Mouse (Mus musculus) limb, embryonic 13.5 days (tissue): ENCODE results near the gene Natd1. TPM values are rescaled to one million over a fixed set of nuclear protein-coding genes. Genes with fewer than 3 reads are reported as not detected.

Experiments used
- ATAC-seq: fragments of 200-750 bp; cut with Nextera tagmentation; 2 replicates; pipeline ENCODE4 v1.8.0; 2017; ENCODE audit warnings: low read depth, moderate number of reproducible peaks, moderate TSS enrichment; ENCODE audit not compliant: low FRiP score
- H3K27ac ChIP-seq: fragments of 300-500 bp; sonication (generic); 2 replicates; pipeline ENCODE4 v1.5.1; 2015; ENCODE audit warnings: inconsistent platforms, mild to moderate bottlenecking, moderate library complexity
- H3K27me3 ChIP-seq: fragments of 300-500 bp; sonication (generic); 2 replicates; pipeline ENCODE4 v1.6.1; 2015; ENCODE audit warnings: mild to moderate bottlenecking, inconsistent platforms
- H3K36me3 ChIP-seq: fragments of 300-500 bp; sonication (generic); 2 replicates; pipeline ENCODE4 v1.6.1; 2015; ENCODE audit warnings: inconsistent platforms, mild to moderate bottlenecking, moderate library complexity
- H3K4me1 ChIP-seq: fragments of 300-500 bp; sonication (generic); 2 replicates; pipeline ENCODE4 v1.6.1; 2015; ENCODE audit warnings: inconsistent platforms
- H3K4me2 ChIP-seq: fragments of 300-500 bp; sonication (generic); replicated peaks from 2 replicates; pipeline ENCODE4 v1.6.1; 2015; ENCODE audit warnings: inconsistent platforms, mild to moderate bottlenecking, moderate library complexity
- H3K4me3 ChIP-seq: fragments of 300-500 bp; sonication (generic); 2 replicates; pipeline ENCODE4 v1.5.1; 2015; ENCODE audit warnings: moderate library complexity, mild to moderate bottlenecking, inconsistent platforms
- H3K9ac ChIP-seq: fragments of 300-500 bp; sonication (generic); 2 replicates; pipeline ENCODE4 v1.6.1; 2015; ENCODE audit warnings: mild to moderate bottlenecking, inconsistent platforms
- H3K9me3 ChIP-seq: fragments of 300-500 bp; sonication (generic); 2 replicates; pipeline ENCODE4 v1.6.1; 2016; ENCODE audit warnings: inconsistent platforms
- whole genome bisulfite sequencing: fragments of 180-500 bp; shearing (Covaris S2); methylation state at CpG from one replicate; pipeline ENCODE4 v1.1.7; 2015; 5-methylcytosine and 5-hydroxymethylcytosine counted together
- polyA plus RNA-seq: library from polyadenylated mRNA; unstranded; fragments of >200 nt; fragmentation: Nextera tagmentation; extraction: Ambion mirVana; gene quantifications from 2 replicates; pipeline ENCODE4 v1.2.1, GENCODE M21; 2015

Natd1 gene
- polyA plus RNA-seq, 1 experiment from 2014 or later = 22.3 TPM

DNA sequence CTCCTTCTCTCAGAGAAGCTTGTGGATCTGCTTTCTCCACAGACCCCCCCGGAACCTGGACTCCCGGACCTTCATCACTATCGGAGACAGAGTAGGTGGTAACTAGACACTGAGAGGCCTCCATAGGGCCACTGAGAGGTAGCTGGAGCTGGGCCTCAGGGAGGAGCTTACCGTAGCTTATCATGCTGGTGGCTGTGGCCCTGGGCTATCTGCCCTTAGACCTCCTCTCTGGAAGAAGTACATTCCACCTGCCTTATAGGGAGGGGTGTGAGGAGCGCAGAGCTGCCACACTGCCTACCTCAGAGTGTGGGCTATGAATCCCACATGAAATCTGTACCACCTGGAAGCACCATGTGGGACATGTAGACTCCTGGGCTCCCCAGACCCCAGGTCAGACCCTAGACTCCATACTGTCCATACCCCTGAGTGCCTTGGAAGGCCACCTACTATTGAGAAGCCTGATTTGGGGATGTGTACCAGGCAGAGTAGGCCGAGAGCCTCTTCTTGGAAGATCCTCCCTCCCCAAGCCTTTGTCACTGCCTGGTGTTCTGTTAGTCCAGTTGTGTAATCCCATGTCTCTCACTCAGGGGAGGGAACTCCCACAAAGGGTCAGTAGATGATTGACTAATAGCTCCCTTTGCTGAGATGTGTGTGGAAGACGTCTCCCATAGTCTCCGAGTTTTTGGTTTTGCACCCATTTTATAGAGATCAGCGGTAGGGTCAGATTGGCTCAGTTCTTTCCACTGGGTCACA lies 27.9 kb upstream of the Natd1 start:
- H3K9me3 ChIP-seq = no peaks in the 10 kb centered on the region
- no peak overlapping the region for H3K27ac ChIP-seq
- 91% methylated on average over 9 of the region's 9 CpGs for WGBS
- no peak overlapping the region for H3K4me3 ChIP-seq
- peaks cover 55% of the 10 kb centered on the region for H3K36me3 ChIP-seq
- H3K4me1 ChIP-seq = peaks cover 8% of the 10 kb centered on the region
- no peak for ATAC-seq
- no peaks in the 10 kb centered on the region for H3K27me3 ChIP-seq
- H3K4me2 ChIP-seq = no peak overlapping the region
- no peak overlapping the region for H3K9ac ChIP-seq

DNA sequence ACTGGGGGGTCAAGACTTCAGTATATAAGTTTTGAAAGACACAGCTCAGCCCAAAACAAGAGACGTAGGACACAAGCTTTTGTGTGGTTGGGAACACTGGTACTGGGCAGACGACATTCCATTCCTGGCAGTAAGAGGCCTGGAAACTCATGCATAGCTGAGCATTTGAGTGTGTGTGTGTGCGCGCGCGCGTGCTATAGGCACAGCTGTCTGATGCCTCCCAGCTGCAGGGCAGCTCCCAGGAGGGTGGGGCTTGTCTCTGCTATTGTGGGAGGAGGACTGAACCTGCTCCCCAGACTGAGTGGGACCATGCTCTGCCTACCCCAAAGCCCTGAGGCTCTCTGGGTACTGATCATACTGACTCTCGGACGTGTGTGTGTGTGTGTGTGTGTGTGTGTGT lies 26.8 kb upstream of the Natd1 start:
- Histone ChIP-seq H3K4me3 (no peak overlapping the region), H3K4me2 (no peak overlapping the region), H3K4me1 (peaks cover 8% of the 10 kb centered on the region), H3K27me3 (no peaks in the 10 kb centered on the region), H3K27ac (no peak overlapping the region), H3K9me3 (no peaks in the 10 kb centered on the region), H3K9ac (peak overlapping the region; percentile 13; the same call in 1 of the 2 replicates), H3K36me3 (peaks cover 44% of the 10 kb centered on the region)
- ATAC-seq = peak; percentile 84
- 63% methylated on average over 9 of the region's 9 CpGs for WGBS

DNA sequence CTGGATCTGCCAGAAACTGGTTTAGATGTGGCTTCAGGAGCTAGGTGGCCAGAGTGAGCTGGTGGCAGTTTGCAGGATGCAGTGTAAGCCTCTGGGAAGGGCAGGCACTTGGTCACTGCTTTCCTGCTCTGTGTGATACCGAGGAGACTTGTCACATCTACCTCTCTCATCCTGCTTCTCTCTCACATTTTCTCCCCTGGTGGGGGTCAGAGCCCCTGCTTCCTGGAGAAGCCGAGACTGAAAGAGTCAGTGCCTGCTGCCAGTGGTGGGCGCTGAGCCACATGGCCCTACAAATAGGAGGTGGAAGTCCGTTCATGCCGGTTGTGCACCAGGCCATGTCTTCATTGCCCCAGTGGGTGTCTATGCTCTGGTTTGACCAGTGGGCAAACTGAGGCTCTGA lies 26.0 kb upstream of the Natd1 start:
- Histone ChIP-seq H3K27ac (no peak overlapping the region), H3K4me1 (peaks cover 8% of the 10 kb centered on the region), H3K36me3 (peaks cover 37% of the 10 kb centered on the region), H3K9me3 (no peaks in the 10 kb centered on the region), H3K4me2 (no peak overlapping the region), H3K9ac (peak overlapping the region; percentile 13; the same call in 1 of the 2 replicates), H3K27me3 (no peaks in the 10 kb centered on the region), H3K4me3 (no peak overlapping the region)
- ATAC-seq = no peak
- WGBS = 79% methylated on average over 5 of the region's 5 CpGs

DNA sequence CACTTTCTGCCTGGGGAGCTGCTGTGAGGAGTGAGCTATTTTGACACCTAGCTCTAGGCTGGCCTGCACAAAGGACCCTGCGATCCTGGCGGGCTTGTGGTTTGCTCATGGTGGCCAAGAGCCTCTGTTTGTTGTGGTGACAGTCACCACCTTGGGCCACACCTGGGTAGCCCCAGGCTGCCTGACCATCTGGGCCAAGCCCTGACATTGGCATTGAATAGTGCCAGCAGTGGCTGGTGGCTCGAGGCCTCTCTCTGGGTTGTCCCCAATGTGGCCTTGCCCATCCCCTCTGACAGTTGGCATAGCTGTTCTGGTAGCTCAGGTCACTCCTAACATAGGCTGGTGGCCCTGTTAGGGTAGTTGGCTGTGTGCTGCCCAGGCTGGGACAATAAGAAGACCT lies 24.9 kb upstream of the Natd1 start:
- peaks cover 34% of the 10 kb centered on the region for H3K36me3 ChIP-seq
- H3K27ac ChIP-seq = no peak overlapping the region; the same call in 1 of the 2 replicates
- no peak overlapping the region for H3K4me3 ChIP-seq
- 91% methylated on average over 3 of the region's 3 CpGs for WGBS
- no peak overlapping the region for H3K9ac ChIP-seq
- H3K4me2 ChIP-seq = no peak overlapping the region
- no peaks in the 10 kb centered on the region for H3K9me3 ChIP-seq
- H3K4me1 ChIP-seq = peaks cover 11% of the 10 kb centered on the region
- no peaks in the 10 kb centered on the region for H3K27me3 ChIP-seq
- ATAC-seq = no peak

DNA sequence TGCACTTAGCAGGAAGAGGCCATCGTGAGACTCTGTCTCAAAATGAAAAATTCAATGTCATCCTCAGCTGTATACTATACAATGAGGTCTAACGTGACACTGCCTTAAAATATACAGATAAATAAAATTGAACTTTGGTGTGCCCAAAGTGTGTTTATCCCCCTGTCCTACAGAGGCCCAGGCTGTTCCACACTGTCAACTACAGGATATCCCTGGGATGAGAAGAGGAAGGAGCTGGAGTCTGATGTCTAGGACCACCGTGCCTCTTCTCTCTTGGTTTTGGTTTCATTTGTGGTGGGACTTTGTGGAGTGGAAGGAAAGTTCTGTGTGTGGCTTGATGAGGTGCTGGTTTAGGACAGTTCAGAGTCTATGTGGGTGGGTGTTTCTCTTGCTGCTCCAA lies 23.1 kb upstream of the Natd1 start:
- no peaks in the 10 kb centered on the region for H3K9me3 ChIP-seq
- no peak overlapping the region for H3K9ac ChIP-seq
- no peak overlapping the region for H3K4me3 ChIP-seq
- 90% methylated on average over 3 of the region's 3 CpGs for WGBS
- H3K27me3 ChIP-seq = no peaks in the 10 kb centered on the region
- peaks cover 29% of the 10 kb centered on the region for H3K4me1 ChIP-seq
- H3K36me3 ChIP-seq = peaks cover 15% of the 10 kb centered on the region
- no peak overlapping the region for H3K4me2 ChIP-seq
- H3K27ac ChIP-seq = no peak overlapping the region
- no peak for ATAC-seq

DNA sequence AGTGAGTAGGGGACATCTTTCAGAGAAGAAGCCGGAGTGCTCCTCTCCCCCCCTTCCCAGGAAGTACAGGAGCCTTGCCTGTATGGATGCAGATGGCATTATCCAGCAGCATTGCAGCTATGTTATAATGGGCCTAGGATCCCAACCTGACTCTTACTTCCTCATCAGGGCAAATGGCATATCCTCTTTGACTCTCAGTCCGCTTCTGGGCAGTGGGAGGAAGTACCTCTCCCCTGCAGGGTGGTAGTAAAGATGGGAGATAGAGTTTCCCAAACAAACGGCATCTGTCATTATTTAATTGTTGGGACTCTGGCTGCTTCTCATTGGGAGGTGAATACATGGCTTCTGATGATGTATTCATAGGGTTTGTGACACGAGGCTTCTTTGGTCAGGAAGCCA lies 21.4 kb upstream of the Natd1 start:
- H3K4me2 ChIP-seq = no peak overlapping the region; the same call in 1 of the 2 replicates
- 73% methylated on average over 4 of the region's 4 CpGs for WGBS
- H3K27ac ChIP-seq = no peak overlapping the region
- no peaks in the 10 kb centered on the region for H3K27me3 ChIP-seq
- H3K4me1 ChIP-seq = peaks cover 31% of the 10 kb centered on the region
- no peak for ATAC-seq
- peaks cover 6% of the 10 kb centered on the region; the same call in 1 of the 2 replicates for H3K36me3 ChIP-seq
- no peaks in the 10 kb centered on the region for H3K9me3 ChIP-seq
- H3K9ac ChIP-seq = peak overlapping the region; percentile 8; the same call in 1 of the 2 replicates
- no peak overlapping the region for H3K4me3 ChIP-seq

DNA sequence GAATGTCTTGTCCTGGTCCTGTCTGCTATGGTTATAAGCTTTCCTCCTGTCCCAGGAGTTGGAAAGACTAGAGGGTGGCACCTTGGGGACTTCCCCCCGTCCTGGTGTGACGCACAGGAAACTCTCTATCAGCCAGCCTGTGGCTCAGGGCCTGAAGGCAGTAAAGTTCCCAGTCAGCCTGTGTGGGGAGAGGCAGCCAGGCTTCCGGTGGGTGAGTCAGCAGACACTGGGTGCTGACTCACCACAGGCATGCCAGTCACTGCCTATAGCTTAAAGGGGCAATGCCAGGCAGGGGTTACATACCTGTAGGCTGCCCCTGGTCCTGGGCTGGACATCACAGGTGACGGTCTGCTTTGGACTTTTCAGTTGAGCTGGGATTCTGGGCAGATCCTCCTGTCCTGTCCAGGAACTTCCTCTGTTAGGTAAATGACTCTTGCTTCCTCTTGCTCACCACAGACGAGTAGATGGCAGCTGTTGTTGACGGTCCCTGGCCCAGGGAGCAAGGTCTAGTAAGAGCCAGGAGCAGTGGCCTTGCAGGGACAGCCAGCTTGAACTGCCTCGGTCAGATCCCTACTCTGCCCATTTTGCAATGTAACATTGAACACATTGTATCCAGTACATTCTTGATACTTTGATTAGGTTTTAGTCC lies 20.9 kb upstream of the Natd1 start:
- Histone ChIP-seq H3K27ac (no peak overlapping the region), H3K4me1 (peaks cover 30% of the 10 kb centered on the region), H3K27me3 (0 out of 2 replicates have a peak, but pooled peaks cover 5% of the 10 kb centered on the region), H3K9ac (peak overlapping the region; percentile 8; the same call in 1 of the 2 replicates), H3K4me2 (no peak overlapping the region; the same call in 1 of the 2 replicates), H3K4me3 (no peak overlapping the region), H3K9me3 (no peaks in the 10 kb centered on the region), H3K36me3 (peaks cover 6% of the 10 kb centered on the region; the same call in 1 of the 2 replicates)
- no peak for ATAC-seq
- WGBS = 73% methylated on average over 7 of the region's 7 CpGs

DNA sequence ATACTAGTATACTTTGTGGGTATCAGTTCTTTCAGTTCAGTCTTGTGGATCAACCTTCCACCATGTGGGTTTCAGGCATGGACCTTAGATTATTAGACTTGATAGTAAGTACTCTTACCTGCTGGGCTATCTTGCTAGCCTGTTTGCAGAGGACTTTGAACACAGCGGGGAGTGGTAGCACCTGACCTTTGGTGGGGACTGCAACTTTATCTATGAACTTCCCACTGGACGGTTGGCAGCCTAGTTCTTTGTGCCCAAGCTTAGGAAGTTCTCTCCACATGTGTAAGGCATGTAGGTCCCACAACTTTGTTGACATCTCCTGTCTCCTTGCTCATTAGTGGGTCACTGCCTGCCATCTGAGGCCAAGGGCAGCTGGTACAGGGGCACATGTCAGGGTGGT lies 20.2 kb upstream of the Natd1 start:
- peaks cover 30% of the 10 kb centered on the region for H3K4me1 ChIP-seq
- 0 out of 2 replicates have a peak, but pooled peaks cover 6% of the 10 kb centered on the region for H3K27me3 ChIP-seq
- ATAC-seq = no peak
- no peak overlapping the region for H3K27ac ChIP-seq
- peaks cover 6% of the 10 kb centered on the region; the same call in 1 of the 2 replicates for H3K36me3 ChIP-seq
- no peaks in the 10 kb centered on the region for H3K9me3 ChIP-seq
- H3K4me2 ChIP-seq = no peak overlapping the region
- no peak overlapping the region for H3K4me3 ChIP-seq
- WGBS = 88% methylated on average over 2 of the region's 2 CpGs
- H3K9ac ChIP-seq = 0 out of 2 replicates have a peak overlapping the region, but pooled peaks have one; percentile 8

DNA sequence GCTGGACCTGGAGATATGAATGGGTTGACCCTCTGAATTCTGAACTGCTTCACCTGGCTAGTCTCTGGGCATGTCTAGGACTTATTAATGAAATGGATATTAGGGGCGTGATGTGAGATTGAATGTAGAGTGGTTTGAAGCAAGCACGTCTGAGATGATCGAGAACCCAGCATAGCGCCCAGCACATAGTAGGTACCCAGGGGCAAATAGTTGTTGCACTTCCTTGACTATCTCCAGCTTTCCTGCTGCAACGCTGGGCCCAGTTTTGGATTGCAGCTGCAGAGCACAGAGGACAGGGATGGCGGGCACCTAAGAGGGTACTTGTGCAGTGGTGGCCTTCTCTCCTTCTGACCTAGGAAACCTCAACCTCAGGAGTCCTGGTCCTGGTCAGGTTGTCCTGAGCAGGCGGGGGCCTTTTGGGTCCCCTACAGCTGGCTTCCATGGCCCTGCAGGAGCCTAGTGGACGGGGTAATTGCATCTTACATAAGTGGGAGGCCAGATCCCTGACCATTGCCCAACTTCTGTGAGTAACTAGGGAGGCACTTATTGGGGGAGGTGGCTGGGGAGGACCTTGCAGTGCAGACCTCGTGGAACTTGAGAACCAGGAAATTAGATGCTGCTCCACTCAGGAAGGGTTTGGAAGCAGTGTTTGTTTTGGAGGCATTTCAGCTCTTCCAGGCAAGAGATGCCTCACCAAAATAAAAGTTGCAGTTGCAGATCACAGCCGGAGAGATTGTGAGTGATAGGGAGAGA lies 18.8 kb upstream of the Natd1 start:
- Histone ChIP-seq H3K36me3 (peaks cover 6% of the 10 kb centered on the region; the same call in 1 of the 2 replicates), H3K9me3 (no peaks in the 10 kb centered on the region), H3K27me3 (0 out of 2 replicates have a peak, but pooled peaks cover 10% of the 10 kb centered on the region), H3K9ac (peak overlapping the region; percentile 89), H3K4me1 (peaks cover 30% of the 10 kb centered on the region), H3K4me3 (peak overlapping the region; percentile 85), H3K27ac (no peak overlapping the region), H3K4me2 (peak overlapping the region; percentile 87)
- 75% methylated on average over 10 of the region's 10 CpGs for WGBS
- ATAC-seq = no peak

DNA sequence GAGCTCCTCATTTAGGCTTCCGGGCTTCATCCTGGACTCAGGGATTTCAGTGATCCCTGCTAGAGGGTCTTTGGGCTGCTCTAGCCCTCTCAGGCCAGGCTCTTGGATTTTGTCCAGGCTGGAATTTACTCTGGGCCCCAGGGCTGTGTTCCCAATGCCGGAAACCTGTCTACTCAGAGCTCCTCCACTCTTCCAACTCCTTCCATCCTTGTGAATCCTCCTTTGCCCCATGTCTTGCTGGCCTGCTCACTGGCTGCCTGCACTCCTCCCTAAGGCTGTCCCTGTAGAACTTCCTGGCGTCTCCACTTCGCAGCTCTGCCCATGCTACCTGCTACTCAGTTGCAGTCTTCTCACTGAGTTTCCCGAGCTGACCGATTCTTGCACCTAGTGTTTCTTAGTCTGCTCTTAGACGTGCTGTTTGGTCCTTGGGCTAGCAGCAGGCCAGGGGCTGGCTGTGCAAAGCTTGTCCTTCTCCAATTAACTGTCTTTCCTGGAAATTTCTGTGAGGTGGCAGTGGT lies 18.0 kb upstream of the Natd1 start:
- Histone ChIP-seq H3K4me2 (peak overlapping the region; percentile 87), H3K9ac (peak overlapping the region; percentile 89), H3K9me3 (no peaks in the 10 kb centered on the region), H3K27ac (peak overlapping the region; percentile 55; the same call in 1 of the 2 replicates), H3K4me1 (peaks cover 32% of the 10 kb centered on the region), H3K36me3 (peaks cover 6% of the 10 kb centered on the region; the same call in 1 of the 2 replicates), H3K4me3 (peak overlapping the region; percentile 85), H3K27me3 (0 out of 2 replicates have a peak, but pooled peaks cover 10% of the 10 kb centered on the region)
- ATAC-seq = no peak
- 4% methylated on average over 7 of the region's 7 CpGs for WGBS

DNA sequence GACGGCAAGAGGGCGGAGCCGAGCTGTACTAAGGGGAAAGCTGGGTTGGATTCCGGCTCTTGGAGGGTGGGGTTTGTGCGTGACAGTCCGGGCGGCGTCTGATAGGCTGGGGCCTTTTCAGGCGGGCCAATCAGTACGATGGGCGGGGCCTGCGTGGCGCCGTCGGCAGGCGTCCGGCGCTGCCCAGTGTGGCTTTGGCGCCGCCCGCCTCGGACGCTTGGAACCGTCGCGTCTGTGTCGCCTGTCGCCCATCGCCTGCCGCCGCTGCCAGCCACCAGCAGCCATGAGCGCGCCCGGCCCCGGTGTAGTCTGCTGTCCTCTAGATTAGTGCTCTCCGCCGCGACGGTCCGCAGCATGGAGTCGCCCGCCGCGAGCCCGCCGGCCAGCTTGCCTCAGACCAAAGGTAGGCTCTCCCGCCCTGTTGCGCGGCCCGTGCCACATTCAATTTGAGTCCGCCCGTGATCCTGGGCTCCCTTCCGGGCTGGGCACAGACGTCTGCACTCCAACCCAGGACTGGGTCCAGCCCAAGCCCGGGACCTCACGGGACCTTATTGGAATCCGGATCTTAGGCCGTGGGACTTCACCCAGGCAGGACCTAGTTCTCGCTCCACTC lies 17.4 kb upstream of the Natd1 start, which contains the start of gene Map2k3:
Gene Map2k3, plus strand, starts transcription at position 165 of the 613 bp plus-strand sequence.
- Histone ChIP-seq H3K27ac (peak within 1 kb of the TSS; percentile 55; the same call in 1 of the 2 replicates), H3K9ac (peak within 1 kb of the TSS; percentile 89), H3K27me3 (0 out of 2 replicates have a peak, but pooled peaks cover 10% of the 10 kb centered on the region), H3K4me3 (peak within 1 kb of the TSS; percentile 85), H3K4me2 (peak within 1 kb of the TSS; percentile 87), H3K36me3 (peaks cover 6% of the 10 kb centered on the region; the same call in 1 of the 2 replicates), H3K4me1 (peaks cover 36% of the 10 kb centered on the region), H3K9me3 (no peaks in the 10 kb centered on the region)
- under 1% methylated on average over 59 of the region's 59 CpGs for WGBS
- peak; percentile 95 for ATAC-seq
